Mouse (Mus musculus) layer of hippocampus, adult 18-20 months (tissue): ENCODE data around the gene Dock3. TPM values are rescaled to one million over a fixed set of nuclear protein-coding genes. Genes with fewer than 3 reads are reported as not detected.

Experiments
- microRNA-seq, 2 experiments: library from miRNA; unstranded; fragments of <30 nt; microRNA quantifications; one replicate each; pipeline ENCODE4 v1.2.0; 2021
- total RNA-seq, 2 experiments: library from RNA; stranded (reverse); gene quantifications; 2 replicates each; pipeline ENCODE4 v1.2.3; 2021

Gene Dock3
- total RNA-seq, 2 experiments from 2014 or later: 105 to 112 TPM

Small RNA genes lying within 50 kb of the gene (microRNA-seq; reads per million reads assigned to microRNA genes)
- 0 reads per million in 2 experiments for gene Gm22238

Other genes starting within 250 kb of the Dock3 start
- 1 to 10 TPM; 1.8 to 2.2 TPM for gene Mapkapk3, start 58.0 kb upstream of the Dock3 start, total RNA-seq
- 1 to 10 TPM; 3.0 to 6.3 TPM for gene Cish, start 64.1 kb upstream of the Dock3 start, total RNA-seq
- 10 to 100 TPM; 14.5 to 14.9 TPM for gene Hemk1, start 106.4 kb upstream of the Dock3 start, total RNA-seq
- gene 6430571L13Rik, start 108.7 kb upstream of the Dock3 start, total RNA-seq: 1 to 10 TPM; 2.5 to 3.2 TPM
- gene Cacna2d2, start 167.7 kb upstream of the Dock3 start, total RNA-seq: 10 to 100 TPM; 15.1 to 17.7 TPM